Mouse (Mus musculus): ENCODE results near the gene Gnai3.

DNA sequence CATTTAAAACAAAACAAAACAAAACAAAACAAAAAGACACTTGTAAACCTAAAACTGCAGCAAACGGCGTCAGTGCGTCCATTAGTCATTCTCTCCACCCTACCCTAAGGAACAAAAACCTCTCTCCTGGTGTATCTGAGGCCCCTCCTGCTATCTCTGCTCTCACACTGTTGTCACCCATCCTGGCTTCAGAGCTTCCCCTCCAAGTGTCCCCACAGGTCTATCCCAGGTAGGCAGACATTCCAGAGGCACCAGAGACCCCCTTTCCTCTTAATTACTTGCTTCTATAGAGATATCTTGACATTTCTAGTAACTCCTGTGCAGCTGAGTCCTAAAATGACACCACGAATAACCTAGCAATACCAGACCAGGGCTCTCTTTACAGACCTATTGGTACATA lies 16.6 kb downstream of the Gnai3 start:
- TF ChIP-seq CTCF (conservative IDR thresholded peaks at IDR 0.05 in 1 of 2, IDR thresholded peaks at IDR 0.05 in 1 of 2; ENCODE audit: low read depth in 2 of 2, low read length in 2 of 2) (no peak), EP300 (IDR thresholded peaks at IDR 0.05; ENCODE audit: low read length) (no peak), POLR2A (IDR thresholded peaks at IDR 0.05; ENCODE audit: low read depth, low read length) (no peak), USF1 (IDR thresholded peaks at IDR 0.05; ENCODE audit: low read depth, low read length) (no peak), USF2 (conservative IDR thresholded peaks at IDR 0.05; ENCODE audit: low read depth, low read length) (no peak), POLR2AphosphoS2 (IDR thresholded peaks at IDR 0.05; ENCODE audit: low read depth, low read length) (no peak), TBP (conservative IDR thresholded peaks at IDR 0.05; ENCODE audit: low read depth, low read length) (no peak), MAX (IDR thresholded peaks at IDR 0.05; ENCODE audit: low read length) (no peak), MEF2A (IDR thresholded peaks at IDR 0.05; ENCODE audit: borderline replicate concordance, low read depth, low read length) (no peak), ZMIZ1 (IDR thresholded peaks at IDR 0.05; ENCODE audit: low read depth, low read length) (no peak), MAZ (IDR thresholded peaks at IDR 0.05; ENCODE audit: low read depth, low read length) (no peak), JUN (IDR thresholded peaks at IDR 0.05; ENCODE audit: insufficient read depth, low read depth, low read length) (no peak)
